Mouse (Mus musculus): Measurements from ENCODE around the gene Olfr1145.

The Olfr1145 gene

GRCm38 (mm10) chr2:87809522-87809921 is at the start of gene Olfr1145:
Gene Olfr1145, plus strand, starts transcription at chr2:87809822.
- no peak for DNase-seq (ENCODE audit: extremely low read depth, insufficient read length, low spot score)

- DNase-seq (ENCODE audit: extremely low read depth, insufficient read length, low spot score) = no peak
These were observed 33.5 kb upstream of the Olfr1145 start for GRCm38 (mm10) chr2:87776143-87776542.

GRCm38 (mm10) chr2:87779183-87779582 is 30.4 kb upstream of the Olfr1145 start, which contains the start of gene Olfr152:
Gene Olfr152, plus strand, starts transcription at chr2:87779483.
- no peak for DNase-seq (ENCODE audit: extremely low read depth, insufficient read length, low spot score)

- DNase-seq (ENCODE audit: extremely low read depth, insufficient read length, low spot score) = no peak
These were observed 9.3 kb upstream of the Olfr1145 start, which contains the start of gene Olfr1143 for GRCm38 (mm10) chr2:87800292-87800691. Gene Olfr1143, plus strand, starts transcription at chr2:87800592.

- DNase-seq (ENCODE audit: extremely low read depth, insufficient read length, low spot score) = no peak
These were observed 20.6 kb downstream of the Olfr1145 start, which contains the start of gene Olfr1148 for GRCm38 (mm10) chr2:87830233-87830632. Gene Olfr1148, plus strand, starts transcription at chr2:87830533.

- DNase-seq (ENCODE audit: extremely low read depth, insufficient read length, low spot score) = no peak
These were observed 34.1 kb downstream of the Olfr1145 start, which contains the start of gene Olfr1150-ps1 for GRCm38 (mm10) chr2:87843693-87844092. Gene Olfr1150-ps1, plus strand, starts transcription at chr2:87843993.

GRCm38 (mm10) chr2:87855562-87855961 is 45.9 kb downstream of the Olfr1145 start, which contains the start of gene Olfr1151:
Gene Olfr1151, plus strand, starts transcription at chr2:87855862.
- DNase-seq (ENCODE audit: extremely low read depth, insufficient read length, low spot score) = no peak

Data from 3134 (cell line).